Mouse (Mus musculus) megakaryocyte, embryonic 14.5 days (primary cell): ENCODE measurements around the gene Aldh8a1. TPM values are rescaled to one million over a fixed set of nuclear protein-coding genes. Genes with fewer than 3 reads are reported as not detected.

Source experiments
- H3K27me3 ChIP-seq: replicated peaks from 2 replicates; pipeline ENCODE3; 2012; ENCODE audit warnings: inconsistent platforms
- H3K36me3 ChIP-seq: replicated peaks from 2 replicates; pipeline ENCODE3; 2012; ENCODE audit warnings: low read length, inconsistent platforms, mixed read lengths
- H3K4me1 ChIP-seq: 2 replicates; pipeline ENCODE4 v1.6.1; 2012; ENCODE audit warnings: inconsistent platforms
- H3K4me3 ChIP-seq: replicated peaks from 2 replicates; pipeline ENCODE3; 2012; ENCODE audit warnings: moderate library complexity, mild to moderate bottlenecking, inconsistent platforms
- H3K9me3 ChIP-seq: 2 replicates; pipeline ENCODE4 v1.6.1; 2012; ENCODE audit warnings: inconsistent platforms
- FLI1 ChIP-seq: IDR thresholded peaks from 2 replicates; pipeline ENCODE4 v1.6.1; 2012; ENCODE audit warnings: low read length, inconsistent platforms, mixed read lengths
- GATA1 ChIP-seq: IDR thresholded peaks from 3 replicates; pipeline ENCODE4 v1.6.1; 2012; ENCODE audit warnings: mixed read lengths, low read length, inconsistent platforms, borderline replicate concordance
- polyA plus RNA-seq: library from polyadenylated mRNA; stranded (reverse); fragments of >175 nt; gene quantifications from 2 replicates; pipeline ENCODE4 v1.2.3, GENCODE M21; 2012; ENCODE audit warnings: low replicate concordance; ENCODE audit not compliant: insufficient read depth

Aldh8a1 gene
- polyA plus RNA-seq = not detected in 2 replicates

GRCm38 (mm10) chr10:21376682-21377473, at the start of gene Aldh8a1:
TSS of gene Aldh8a1 (plus strand) at chr10:21377291.
- Histone ChIP-seq H3K4me1 (peaks cover 8% of the 10 kb centered on the region; the same call in 1 of the 2 replicates), H3K9me3 (no peaks in the 10 kb centered on the region; the same call in 1 of the 2 replicates), H3K4me3 (no peak within 1 kb of the TSS), H3K36me3 (no peaks in the 10 kb centered on the region), H3K27me3 (peaks cover 22% of the 10 kb centered on the region)
- no peak for TF ChIP-seq FLI1
- TF ChIP-seq GATA1 = no peak

DNA sequence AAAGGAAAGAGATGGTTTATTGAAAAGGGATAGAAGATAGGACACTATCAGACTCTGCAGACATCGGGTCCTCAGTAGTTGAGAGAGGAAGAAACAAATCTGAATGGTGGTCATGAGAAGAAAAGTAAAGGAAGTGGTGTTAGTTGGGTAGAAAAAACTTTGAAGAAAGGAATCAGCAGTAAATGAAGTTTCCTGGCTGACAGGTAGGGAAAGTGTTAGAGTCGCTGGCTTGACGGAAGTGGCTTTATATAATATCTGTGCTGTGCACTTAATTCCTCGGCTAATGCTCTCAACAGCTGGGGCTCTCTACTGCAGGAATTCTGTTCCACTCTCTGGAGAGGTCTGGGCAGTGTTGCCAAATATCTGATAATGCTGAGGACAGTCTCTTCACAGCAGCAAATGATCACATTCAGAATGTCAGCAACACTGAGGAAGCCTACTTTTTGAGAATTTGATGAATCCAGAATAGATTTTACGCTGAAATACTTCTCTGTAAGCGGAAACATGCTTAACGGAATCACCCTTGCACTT, 49.4 kb upstream of the Aldh8a1 start:
- H3K4me1 ChIP-seq = peaks cover 23% of the 10 kb centered on the region
- H3K9me3 ChIP-seq = no peaks in the 10 kb centered on the region
- H3K27me3 ChIP-seq = no peaks in the 10 kb centered on the region
- no peak for TF ChIP-seq GATA1
- TF ChIP-seq FLI1 = no peak
- H3K36me3 ChIP-seq = peaks cover 65% of the 10 kb centered on the region
- no peak overlapping the region for H3K4me3 ChIP-seq

- TF ChIP-seq GATA1 (no peak), FLI1 (no peak)
- Histone ChIP-seq H3K4me1 (peaks cover 32% of the 10 kb centered on the region), H3K4me3 (no peak overlapping the region), H3K9me3 (peaks cover 4% of the 10 kb centered on the region; the same call in 1 of the 2 replicates), H3K36me3 (peaks cover 100% of the 10 kb centered on the region), H3K27me3 (no peaks in the 10 kb centered on the region)
Observed at GRCm38 (mm10) chr10:21334349-21335105, 42.6 kb upstream of the Aldh8a1 start.

DNA sequence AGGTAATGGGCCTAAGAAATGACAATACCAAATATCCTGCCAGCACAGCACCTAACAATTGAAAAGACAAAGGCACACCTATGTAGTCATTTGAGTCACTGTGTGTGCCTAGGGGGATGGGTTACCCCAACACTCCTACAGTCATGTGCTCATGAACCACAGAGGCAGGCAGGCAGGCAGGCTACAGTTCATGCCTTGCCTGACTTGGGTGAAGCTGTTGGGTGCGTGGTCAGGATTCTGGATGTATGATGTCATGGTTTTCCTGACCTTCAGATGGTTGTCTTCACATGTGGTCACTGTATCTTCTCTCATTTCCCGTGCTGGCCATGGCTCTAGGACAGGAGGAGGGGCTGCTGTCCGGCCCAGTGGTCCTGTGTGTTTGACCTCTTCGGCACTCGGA, 41.6 kb upstream of the Aldh8a1 start:
- no peaks in the 10 kb centered on the region for H3K27me3 ChIP-seq
- H3K9me3 ChIP-seq = peaks cover 4% of the 10 kb centered on the region; the same call in 1 of the 2 replicates
- H3K4me3 ChIP-seq = peak overlapping the region; percentile 62
- TF ChIP-seq GATA1 = no peak
- TF ChIP-seq FLI1 = no peak
- peaks cover 96% of the 10 kb centered on the region for H3K36me3 ChIP-seq
- peaks cover 32% of the 10 kb centered on the region for H3K4me1 ChIP-seq

DNA sequence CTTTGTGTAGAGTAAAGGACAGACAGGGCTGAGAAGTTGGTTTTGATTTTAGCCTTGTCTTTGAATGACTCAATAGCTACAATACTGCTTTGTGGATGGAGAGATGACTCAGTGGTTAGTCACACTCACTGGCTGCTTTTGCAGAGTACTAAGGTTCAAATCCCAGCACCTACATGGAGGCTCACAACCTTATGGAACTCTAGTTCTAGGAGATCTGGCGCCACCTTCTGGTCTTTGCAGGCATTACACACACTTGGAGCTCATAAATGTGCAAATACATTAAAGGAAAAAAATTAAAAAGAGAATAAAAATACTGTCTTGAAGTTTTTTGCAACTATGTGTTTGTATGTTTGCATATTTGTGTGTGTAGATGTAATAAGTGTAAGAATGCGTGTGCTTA, 39.9 kb upstream of the Aldh8a1 start:
- Histone ChIP-seq H3K27me3 (no peaks in the 10 kb centered on the region), H3K4me3 (no peak overlapping the region), H3K9me3 (peaks cover 4% of the 10 kb centered on the region; the same call in 1 of the 2 replicates), H3K36me3 (peaks cover 96% of the 10 kb centered on the region), H3K4me1 (peaks cover 27% of the 10 kb centered on the region)
- TF ChIP-seq GATA1 = no peak
- no peak for TF ChIP-seq FLI1

GRCm38 (mm10) chr10:21341706-21342105, 35.4 kb upstream of the Aldh8a1 start:
- peaks cover 94% of the 10 kb centered on the region for H3K36me3 ChIP-seq
- no peak overlapping the region for H3K4me3 ChIP-seq
- peaks cover 4% of the 10 kb centered on the region; the same call in 1 of the 2 replicates for H3K9me3 ChIP-seq
- TF ChIP-seq GATA1 (no peak), FLI1 (no peak)
- no peaks in the 10 kb centered on the region for H3K4me1 ChIP-seq
- H3K27me3 ChIP-seq = no peaks in the 10 kb centered on the region

GRCm38 (mm10) chr10:21342331-21343005, 34.6 kb upstream of the Aldh8a1 start:
- Histone ChIP-seq H3K4me3 (no peak overlapping the region), H3K27me3 (no peaks in the 10 kb centered on the region), H3K36me3 (peaks cover 94% of the 10 kb centered on the region), H3K4me1 (no peaks in the 10 kb centered on the region), H3K9me3 (no peaks in the 10 kb centered on the region)
- TF ChIP-seq GATA1 (no peak), FLI1 (no peak)

GRCm38 (mm10) chr10:21347332-21347731, 29.8 kb upstream of the Aldh8a1 start:
- Histone ChIP-seq H3K36me3 (peaks cover 88% of the 10 kb centered on the region), H3K4me3 (peak overlapping the region; percentile 33), H3K9me3 (no peaks in the 10 kb centered on the region), H3K4me1 (peaks cover 13% of the 10 kb centered on the region), H3K27me3 (no peaks in the 10 kb centered on the region)
- TF ChIP-seq FLI1 (no peak), GATA1 (no peak)

- H3K4me1 ChIP-seq = peaks cover 23% of the 10 kb centered on the region
- TF ChIP-seq FLI1 = no peak
- TF ChIP-seq GATA1 = no peak
- H3K4me3 ChIP-seq = no peak overlapping the region
- H3K9me3 ChIP-seq = no peaks in the 10 kb centered on the region
- H3K36me3 ChIP-seq = peaks cover 88% of the 10 kb centered on the region
- H3K27me3 ChIP-seq = no peaks in the 10 kb centered on the region
Observed at GRCm38 (mm10) chr10:21349449-21349848, 27.6 kb upstream of the Aldh8a1 start.

GRCm38 (mm10) chr10:21349946-21350345, 27.1 kb upstream of the Aldh8a1 start:
- H3K4me3 ChIP-seq = no peak overlapping the region
- TF ChIP-seq FLI1 (no peak), GATA1 (no peak)
- no peaks in the 10 kb centered on the region for H3K27me3 ChIP-seq
- peaks cover 90% of the 10 kb centered on the region for H3K36me3 ChIP-seq
- no peaks in the 10 kb centered on the region for H3K9me3 ChIP-seq
- H3K4me1 ChIP-seq = peaks cover 23% of the 10 kb centered on the region
